Mouse (Mus musculus) hindbrain, embryonic 10.5 days (tissue): ENCODE measurements around the gene Elk3. TPM values are rescaled to one million over a fixed set of nuclear protein-coding genes. Genes with fewer than 3 reads are reported as not detected.

Experiments
- DNase-seq: peaks from one replicate; pipeline ENCODE4 v3.0.0-alpha.2; 2017; ENCODE audit warnings: low spot score
- H3K27ac ChIP-seq: fragments of 300-500 bp; sonication (generic); 2 replicates; pipeline ENCODE4 v1.5.1; 2016; ENCODE audit warnings: mild to moderate bottlenecking, moderate library complexity
- H3K27me3 ChIP-seq: fragments of 300-500 bp; sonication (generic); 2 replicates; pipeline ENCODE4 v1.6.1; 2016; ENCODE audit warnings: mild to moderate bottlenecking; ENCODE audit not compliant: poor library complexity, insufficient read depth, severe bottlenecking
- H3K36me3 ChIP-seq: fragments of 300-500 bp; sonication (generic); 2 replicates; pipeline ENCODE4 v1.6.1; 2016; ENCODE audit warnings: mild to moderate bottlenecking, moderate library complexity
- H3K4me1 ChIP-seq: fragments of 300-500 bp; sonication (generic); replicated peaks from 2 replicates; pipeline ENCODE4 v1.6.1; 2016; ENCODE audit warnings: mild to moderate bottlenecking
- H3K4me3 ChIP-seq: fragments of 300-500 bp; sonication (generic); 2 replicates; pipeline ENCODE4 v1.5.1; 2016; ENCODE audit warnings: mild to moderate bottlenecking, moderate library complexity
- H3K9me3 ChIP-seq: fragments of 300-500 bp; sonication (generic); 2 replicates; pipeline ENCODE4 v1.6.1; 2016; ENCODE audit warnings: mild to moderate bottlenecking, moderate library complexity
- WGBS: fragments of 180-500 bp; shearing (Covaris S2); methylation state at CpG from one replicate; pipeline ENCODE4 v1.1.7; 2016; 5-methylcytosine and 5-hydroxymethylcytosine counted together
- polyA plus RNA-seq: library from polyadenylated mRNA; unstranded; fragments of >200 nt; fragmentation: Nextera tagmentation; extraction: Ambion mirVana; gene quantifications from 2 replicates; pipeline ENCODE4 v1.2.1, GENCODE M21; 2016

The Elk3 gene
- polyA plus RNA-seq, 1 experiment from 2014 or later, result 14.8 TPM

GRCm38 (mm10) chr10:93201846-93202458 lies 109.0 kb downstream of the Elk3 start:
- H3K36me3 ChIP-seq, result peaks cover 16% of the 10 kb centered on the region
- H3K4me3 ChIP-seq, result no peak overlapping the region
- H3K9me3 ChIP-seq, result no peaks in the 10 kb centered on the region
- DNase-seq, result no peak
- no peaks in the 10 kb centered on the region for H3K4me1 ChIP-seq
- H3K27me3 ChIP-seq, result no peaks in the 10 kb centered on the region
- WGBS, result 93% methylated on average over 6 of the region's 6 CpGs
- H3K27ac ChIP-seq, result no peak overlapping the region

- 91% methylated on average over 3 of the region's 3 CpGs for WGBS
- no peak overlapping the region for H3K4me3 ChIP-seq
- peaks cover 16% of the 10 kb centered on the region for H3K36me3 ChIP-seq
- no peaks in the 10 kb centered on the region for H3K27me3 ChIP-seq
- no peak for DNase-seq
- H3K4me1 ChIP-seq, result peaks cover 18% of the 10 kb centered on the region
- H3K9me3 ChIP-seq, result no peaks in the 10 kb centered on the region
- H3K27ac ChIP-seq, result no peak overlapping the region
Observed at GRCm38 (mm10) chr10:93198958-93199357, 112.0 kb downstream of the Elk3 start.

Other genes starting within 250 kb of the Elk3 start
- gene Cfap54, start 229.5 kb downstream of the Elk3 start, polyA plus RNA-seq, result 1.4 TPM in 2 replicates
- gene Cdk17, start 150.3 kb downstream of the Elk3 start, polyA plus RNA-seq, result 20.6 and 22.6 TPM in 2 replicates
- 151 and 155 TPM in 2 replicates for gene Lta4h, start 142.3 kb upstream of the Elk3 start, polyA plus RNA-seq
- 0.12 and 0.17 TPM in 2 replicates for gene Hal, start 177.6 kb upstream of the Elk3 start, polyA plus RNA-seq
- 0.19 and 0.24 TPM in 2 replicates for gene Amdhd1, start 228.9 kb upstream of the Elk3 start, polyA plus RNA-seq
- 0.35 TPM in 2 replicates for gene Ccdc38, start 229.5 kb upstream of the Elk3 start, polyA plus RNA-seq